Mouse (Mus musculus): ENCODE measurements around the gene Ddc.

Ddc gene

GRCm38 (mm10) chr11:11781728-11782127, 116.2 kb downstream of the Ddc start:
- TF ChIP-seq GATA4 (IDR thresholded peaks at IDR 0.05; ENCODE audit: insufficient replicate concordance, low read length), result no peak

GRCm38 (mm10) chr11:11778345-11778744, 119.6 kb downstream of the Ddc start:
- no peak for TF ChIP-seq GATA4 (IDR thresholded peaks at IDR 0.05; ENCODE audit: insufficient replicate concordance, low read length)

GRCm38 (mm10) chr11:11777796-11778195, 120.1 kb downstream of the Ddc start:
- no peak for TF ChIP-seq GATA4 (IDR thresholded peaks at IDR 0.05; ENCODE audit: insufficient replicate concordance, low read length)

GRCm38 (mm10) chr11:11777246-11777645, 120.7 kb downstream of the Ddc start:
- TF ChIP-seq GATA4 (IDR thresholded peaks at IDR 0.05; ENCODE audit: insufficient replicate concordance, low read length), result no peak

- TF ChIP-seq GATA4 (IDR thresholded peaks at IDR 0.05; ENCODE audit: insufficient replicate concordance, low read length), result no peak
These were observed 121.1 kb downstream of the Ddc start for GRCm38 (mm10) chr11:11776822-11777174.

- TF ChIP-seq GATA4 (IDR thresholded peaks at IDR 0.05; ENCODE audit: insufficient replicate concordance, low read length), result no peak
These were observed 121.7 kb downstream of the Ddc start for GRCm38 (mm10) chr11:11776071-11776821.

- TF ChIP-seq GATA4 (IDR thresholded peaks at IDR 0.05; ENCODE audit: insufficient replicate concordance, low read length), result no peak
These were observed 123.1 kb downstream of the Ddc start for GRCm38 (mm10) chr11:11774893-11775292.

- TF ChIP-seq GATA4 (IDR thresholded peaks at IDR 0.05; ENCODE audit: insufficient replicate concordance, low read length), result no peak
These were observed 123.6 kb downstream of the Ddc start for GRCm38 (mm10) chr11:11774384-11774783.

- no peak for TF ChIP-seq GATA4 (IDR thresholded peaks at IDR 0.05; ENCODE audit: insufficient replicate concordance, low read length)
These were observed 125.7 kb downstream of the Ddc start for GRCm38 (mm10) chr11:11772196-11772595.

- no peak for TF ChIP-seq GATA4 (IDR thresholded peaks at IDR 0.05; ENCODE audit: insufficient replicate concordance, low read length)
These were observed 127.3 kb downstream of the Ddc start for GRCm38 (mm10) chr11:11770691-11771090.

GRCm38 (mm10) chr11:11769281-11769680, 128.7 kb downstream of the Ddc start:
- no peak for TF ChIP-seq GATA4 (IDR thresholded peaks at IDR 0.05; ENCODE audit: insufficient replicate concordance, low read length)

- TF ChIP-seq GATA4 (IDR thresholded peaks at IDR 0.05; ENCODE audit: insufficient replicate concordance, low read length), result no peak
These were observed 129.9 kb downstream of the Ddc start for GRCm38 (mm10) chr11:11768057-11768456.

GRCm38 (mm10) chr11:11766736-11767135, 131.2 kb downstream of the Ddc start:
- no peak for TF ChIP-seq GATA4 (IDR thresholded peaks at IDR 0.05; ENCODE audit: insufficient replicate concordance, low read length)

- no peak for TF ChIP-seq GATA4 (IDR thresholded peaks at IDR 0.05; ENCODE audit: insufficient replicate concordance, low read length)
These were observed 131.8 kb downstream of the Ddc start for GRCm38 (mm10) chr11:11766105-11766504.

- TF ChIP-seq GATA4 (IDR thresholded peaks at IDR 0.05; ENCODE audit: insufficient replicate concordance, low read length), result no peak
These were observed 132.5 kb downstream of the Ddc start for GRCm38 (mm10) chr11:11765414-11765813.

All from liver, adult (tissue).